Mouse (Mus musculus) liver, postnatal 0 days (tissue): ENCODE results near the gene Aqp6.

Experiments used
- CTCF ChIP-seq: sonication (generic); IDR thresholded peaks from 2 replicates; pipeline ENCODE4 v1.5.1; 2016; ENCODE audit warnings: antibody characterized with exemption, low read depth
- EP300 ChIP-seq: IDR thresholded peaks from 2 replicates; pipeline ENCODE4 v1.6.1; 2016; ENCODE audit warnings: antibody characterized with exemption, low read depth, mild to moderate bottlenecking

DNA sequence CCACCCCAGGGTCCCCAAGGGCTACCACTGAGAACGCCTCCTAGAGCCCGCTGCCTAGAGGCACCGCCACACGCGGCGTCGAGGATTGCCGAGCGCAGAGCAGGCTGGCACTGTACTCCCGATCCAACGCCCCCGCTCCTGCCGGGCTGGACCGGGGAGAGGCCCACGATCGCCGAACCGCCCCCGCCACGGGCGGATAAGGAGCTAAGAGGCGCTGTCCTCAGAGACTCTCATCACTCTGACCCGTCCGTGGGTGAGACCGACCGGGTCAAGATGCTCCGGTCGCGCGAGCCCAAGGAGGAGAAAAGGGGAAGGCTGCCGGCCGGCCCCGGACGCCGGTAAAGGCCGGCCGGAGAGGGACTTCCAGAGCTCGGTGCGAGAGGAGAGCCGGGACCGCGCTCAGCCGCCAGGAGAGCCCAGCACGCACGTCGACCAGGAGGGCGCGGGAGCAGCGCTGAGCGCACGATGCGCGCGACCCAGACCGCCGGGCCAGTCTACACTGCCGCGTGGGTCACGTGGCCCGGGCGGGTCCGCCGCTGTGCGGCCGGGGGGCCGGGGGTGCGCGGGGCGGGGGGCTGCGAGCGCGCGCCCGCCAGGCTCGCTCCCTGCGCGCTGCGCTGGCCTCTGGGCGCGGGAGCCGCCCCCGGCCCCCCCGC lies 10.6 kb upstream of the Aqp6 start, which contains the start of gene Aqp5:
- no peak for TF ChIP-seq CTCF
- TF ChIP-seq EP300 = no peak
